Mouse (Mus musculus) central nervous system, embryonic 11.5 days (tissue): ENCODE results near the gene Yif1a. TPM values are rescaled to one million over a fixed set of nuclear protein-coding genes. Genes with fewer than 3 reads are reported as not detected.

ENCODE experiments used
- polyA plus RNA-seq: library from polyadenylated mRNA; depleted of rRNA; stranded (reverse); fragments of >200 nt; gene quantifications from 2 replicates; pipeline ENCODE4 v1.2.3, GENCODE M21; 2012; rRNA removed

Gene Yif1a
- 25.2 and 67.9 TPM in 2 replicates for polyA plus RNA-seq

DNA sequence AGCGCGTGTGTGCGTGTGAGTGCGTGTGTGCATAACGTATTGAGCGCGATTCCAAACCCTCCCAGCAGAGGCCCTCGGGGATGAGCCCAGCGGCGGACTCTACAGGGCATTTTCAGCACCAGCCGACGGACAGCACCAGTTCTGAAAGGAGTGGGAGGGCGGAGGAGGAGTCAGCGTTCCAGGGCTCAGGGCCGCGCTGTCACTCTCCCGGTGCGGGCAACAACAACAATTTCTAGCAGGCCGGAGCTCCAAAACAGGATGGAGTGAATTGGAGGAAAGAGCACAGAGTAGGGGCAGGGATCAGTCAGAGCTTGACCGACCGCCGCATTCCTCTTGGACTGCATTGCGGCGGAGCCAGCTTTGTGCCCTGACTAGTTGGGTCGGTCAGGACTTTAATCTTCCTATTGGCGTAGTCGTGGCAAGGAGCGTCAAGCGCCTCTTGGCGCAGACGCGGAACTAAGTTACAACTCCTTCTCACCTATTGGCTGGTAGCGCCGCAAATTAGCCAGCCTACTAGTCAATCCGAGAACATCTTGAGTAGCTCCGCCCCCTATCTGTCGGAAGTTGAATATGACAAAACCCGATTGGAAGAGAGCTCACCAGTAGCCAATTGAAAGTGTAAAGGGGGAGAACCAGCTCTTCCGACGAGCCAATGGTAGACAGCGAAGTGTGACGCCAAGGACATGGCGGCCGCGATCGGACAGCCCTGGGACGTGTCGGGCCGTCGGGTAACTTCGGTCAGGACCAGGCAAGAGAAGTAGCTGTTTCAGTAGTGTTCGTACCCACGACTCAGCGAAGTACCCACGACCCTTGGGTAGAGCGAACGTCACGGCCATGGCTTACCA lies at the start of gene Yif1a:
Yif1a (plus strand) TSS at position 655 of the 845 bp plus-strand sequence.

DNA sequence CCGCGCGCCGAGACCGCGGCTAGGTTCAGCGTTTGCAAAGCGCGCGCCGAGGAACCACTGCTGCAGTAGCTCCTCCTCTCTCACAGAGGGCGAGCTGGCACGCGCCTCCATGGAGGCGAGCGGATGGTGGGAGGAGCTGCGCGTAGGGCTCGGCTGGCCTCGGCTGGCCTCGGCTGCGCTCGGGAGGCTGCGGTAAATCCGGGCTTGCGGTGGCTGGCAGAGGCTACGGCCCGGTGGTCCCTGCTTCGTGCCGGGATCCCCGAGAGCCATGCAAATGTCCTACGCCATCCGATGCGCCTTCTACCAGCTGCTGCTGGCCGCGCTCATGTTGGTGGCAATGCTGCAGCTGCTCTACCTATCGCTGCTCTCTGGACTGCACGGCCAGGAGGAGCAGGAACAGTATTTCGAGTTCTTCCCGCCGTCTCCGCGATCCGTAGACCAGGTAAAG lies 49.6 kb upstream of the Yif1a start, which contains the start of the genes B4gat1 and AC124502.3:
B4gat1 (plus strand) TSS at position 118 of the 448 bp plus-strand sequence.
AC124502.3 (plus strand) TSS at position 183 of the 448 bp plus-strand sequence.

DNA sequence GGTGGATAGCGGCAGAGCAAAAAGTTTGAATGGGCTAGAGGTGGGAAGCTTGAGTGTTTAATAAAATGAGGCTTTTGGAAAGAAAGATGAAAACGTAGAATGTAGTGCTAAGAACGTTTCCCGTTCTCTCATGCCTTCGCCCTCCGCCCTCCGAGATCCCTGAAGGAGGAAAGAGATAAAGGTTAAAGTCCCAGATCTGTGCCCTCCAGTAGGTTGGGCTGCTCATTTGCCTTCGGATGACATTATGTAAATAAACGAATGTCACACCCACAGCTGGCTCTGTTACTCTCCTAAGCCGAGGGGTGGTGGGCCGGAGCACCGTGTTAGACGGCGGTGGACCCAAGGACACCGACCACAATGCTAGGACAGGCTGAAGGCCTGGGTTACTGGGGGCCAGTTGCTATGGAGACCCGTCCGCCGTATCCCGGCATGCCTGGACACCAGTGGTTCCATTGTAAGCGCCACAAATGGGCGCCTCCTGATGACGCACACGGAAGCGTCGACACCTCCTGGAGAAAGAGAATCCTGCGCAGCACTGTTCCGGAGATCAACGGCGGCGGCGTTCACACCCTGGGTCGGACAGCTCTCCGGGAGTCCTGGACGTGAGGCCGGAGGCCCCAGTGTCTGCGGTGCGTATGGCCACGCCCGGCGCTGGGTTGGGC lies 47.3 kb upstream of the Yif1a start, which contains the start of gene Brms1:
Brms1 (plus strand) TSS at position 493 of the 662 bp plus-strand sequence.

DNA sequence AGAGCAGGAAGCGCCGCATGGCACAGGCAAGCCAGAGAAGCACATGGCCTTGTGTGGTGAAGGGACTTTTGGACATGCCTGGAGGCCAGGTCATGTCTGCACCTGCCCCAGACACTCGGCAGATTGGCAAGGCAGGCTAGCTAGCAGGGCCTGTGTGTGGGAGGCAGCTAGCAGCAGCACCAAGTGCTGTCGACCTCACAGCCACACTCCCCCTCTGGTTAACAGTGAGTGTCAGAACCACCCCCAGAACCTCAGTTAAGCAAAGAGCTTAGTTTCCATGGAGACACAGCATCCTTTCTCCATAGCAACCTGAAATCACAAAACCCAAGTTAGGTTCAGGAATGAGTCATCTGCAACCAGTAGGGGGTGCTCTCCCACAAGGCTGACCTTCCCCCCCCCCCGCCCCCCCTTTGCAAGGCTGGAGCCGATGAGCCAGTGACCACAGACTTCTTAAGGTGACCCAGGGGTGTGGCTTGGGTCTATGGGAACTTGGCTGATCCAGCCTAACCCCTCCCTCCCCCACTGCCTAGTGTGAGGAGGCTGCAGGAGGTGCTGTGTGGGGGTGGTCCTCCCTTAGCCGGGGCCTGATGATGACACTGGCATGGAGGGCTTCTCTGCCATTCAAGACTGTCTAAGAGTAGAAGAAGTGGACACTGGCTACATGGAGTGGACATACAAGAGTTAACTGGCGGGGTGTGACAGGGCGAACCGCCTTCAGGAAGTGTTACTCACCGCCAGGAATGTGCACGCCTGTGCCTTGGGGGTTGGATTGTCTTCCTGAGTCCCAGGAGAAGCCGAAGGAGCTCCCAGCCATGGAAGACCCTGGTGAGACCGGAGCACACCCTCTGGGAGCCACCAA lies 38.1 kb upstream of the Yif1a start, which contains the start of gene Rin1:
Rin1 (plus strand) TSS at position 435 of the 859 bp plus-strand sequence.

DNA sequence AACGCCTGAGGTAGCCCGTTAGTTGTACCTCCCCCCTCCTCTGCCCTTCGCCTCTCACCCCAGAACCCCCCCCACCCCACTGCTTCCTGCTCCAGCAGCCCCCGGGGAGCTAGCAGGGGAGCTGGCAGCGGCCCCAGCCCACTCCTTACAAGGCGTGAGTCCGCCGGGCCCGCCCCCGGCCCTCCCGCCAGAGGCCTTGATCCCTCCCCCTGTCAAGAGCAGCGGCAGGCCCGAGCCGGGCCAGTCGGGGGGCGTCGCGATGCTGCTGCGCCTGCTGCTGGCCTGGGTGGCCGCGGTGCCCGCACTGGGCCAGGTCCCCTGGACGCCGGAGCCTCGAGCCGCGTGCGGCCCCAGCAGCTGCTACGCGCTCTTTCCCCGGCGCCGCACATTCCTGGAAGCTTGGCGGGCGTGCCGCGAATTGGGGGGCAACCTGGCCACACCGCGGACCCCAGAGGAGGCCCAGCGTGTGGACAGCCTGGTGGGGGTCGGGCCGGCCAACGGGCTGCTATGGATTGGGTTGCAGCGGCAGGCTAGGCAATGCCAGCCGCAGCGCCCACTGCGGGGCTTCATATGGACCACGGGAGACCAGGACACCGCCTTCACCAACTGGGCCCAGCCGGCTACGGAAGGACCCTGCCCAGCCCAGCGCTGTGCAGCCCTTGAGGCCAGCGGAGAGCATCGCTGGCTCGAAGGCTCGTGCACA lies 20.3 kb upstream of the Yif1a start, which contains the start of gene Cd248:
Cd248 (plus strand) TSS at position 212 of the 703 bp plus-strand sequence.

DNA sequence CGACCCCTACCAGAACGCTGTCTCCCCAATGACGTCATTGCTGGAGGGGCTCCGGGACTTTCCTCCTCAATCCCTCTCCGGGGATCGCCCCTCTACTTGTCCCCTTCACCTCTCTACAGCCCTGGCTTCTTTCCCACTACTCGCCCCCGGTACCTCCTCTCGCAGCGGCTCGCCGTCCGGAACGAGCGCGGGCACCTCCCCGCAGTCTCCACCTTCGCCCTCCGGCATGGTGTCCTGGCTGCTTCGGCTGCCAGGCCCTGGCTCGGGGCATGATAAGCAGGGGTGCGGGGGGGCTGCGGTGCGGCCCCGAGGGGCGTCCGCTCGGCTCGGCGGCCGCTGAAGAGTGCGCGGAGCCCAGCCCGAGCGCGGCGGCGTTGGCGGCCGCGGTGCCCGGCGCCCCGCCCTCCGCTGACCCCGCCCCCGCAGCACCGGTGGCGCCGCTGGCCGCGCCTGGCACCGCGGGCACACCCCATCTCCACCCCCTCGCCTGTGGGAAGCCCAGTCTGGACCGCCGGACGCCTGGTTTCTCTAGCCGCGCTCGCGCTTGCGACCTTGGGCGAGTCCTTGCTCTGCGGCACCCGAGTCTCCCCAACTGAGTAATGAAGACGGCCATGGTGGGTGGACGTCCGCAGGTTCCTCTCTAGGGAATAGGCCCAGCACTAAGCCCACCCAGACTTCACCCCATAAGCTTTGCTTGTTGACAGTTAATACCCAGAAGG lies 3.0 kb upstream of the Yif1a start, which contains the start of gene Tmem151a:
Tmem151a (minus strand) TSS at position 387 of the 719 bp plus-strand sequence.

DNA sequence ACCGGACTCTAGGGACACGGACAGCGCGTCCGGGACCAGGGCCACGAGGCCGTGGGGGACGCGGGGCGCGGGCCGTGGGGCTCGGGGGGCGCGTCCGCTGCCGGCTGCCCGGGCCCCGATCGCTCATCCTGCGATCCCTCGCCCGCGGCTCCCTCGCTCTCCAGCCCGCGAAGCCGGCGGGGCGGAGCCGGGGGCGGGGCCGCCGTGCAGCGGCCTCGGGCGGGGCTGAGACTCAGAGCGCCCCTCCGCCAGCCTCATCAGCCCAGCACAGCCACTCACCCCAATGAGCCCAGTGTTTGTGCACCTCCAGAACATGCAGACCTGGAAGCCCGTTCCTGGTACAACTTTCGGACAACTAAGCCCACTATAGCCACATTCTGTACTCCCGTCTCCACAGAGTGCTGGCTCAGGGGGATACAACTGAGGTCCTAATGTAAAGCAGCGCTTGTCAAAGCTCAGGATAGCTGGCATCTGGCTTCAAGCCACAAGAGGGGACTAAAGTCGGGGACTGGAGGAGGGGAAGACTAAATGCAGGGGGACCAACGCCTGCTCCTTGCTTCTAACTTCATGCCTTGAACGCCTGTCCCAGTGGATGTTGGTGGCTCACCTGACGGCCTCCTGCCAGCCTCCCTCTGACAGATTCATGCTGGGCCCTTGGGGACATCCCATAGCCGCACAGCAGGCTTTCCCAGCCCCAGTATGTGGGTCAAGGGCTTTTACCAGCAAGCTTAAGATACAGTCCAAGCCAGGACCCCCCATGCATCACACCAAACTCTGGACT lies 10.2 kb downstream of the Yif1a start, which contains the start of gene Cnih2:
Cnih2 (minus strand) TSS at position 159 of the 781 bp plus-strand sequence.

DNA sequence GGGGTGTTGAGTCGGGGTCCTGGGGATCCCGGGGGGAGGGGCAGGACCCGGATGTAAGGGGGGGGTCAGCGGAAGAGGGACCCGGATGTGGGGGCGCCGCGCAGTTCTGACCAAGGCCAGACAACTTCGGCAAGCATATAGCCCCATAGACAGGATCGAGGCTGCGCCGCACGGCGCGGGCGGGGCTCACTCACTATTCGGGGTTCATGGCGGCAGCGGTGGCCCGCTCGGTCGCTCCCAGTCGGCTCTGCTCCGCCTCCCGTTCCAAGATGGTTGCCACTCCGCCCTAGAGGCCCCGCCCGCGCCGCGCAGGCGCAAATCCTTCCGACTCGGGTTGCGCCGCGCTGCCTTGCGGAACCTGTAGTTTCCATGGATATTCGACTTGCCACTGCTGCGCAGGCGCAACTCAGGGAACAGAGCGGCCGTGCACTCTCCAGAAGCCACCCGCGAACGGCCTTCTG lies 18.4 kb downstream of the Yif1a start, which contains the start of gene Rab1b:
Rab1b (minus strand) TSS at position 342 of the 461 bp plus-strand sequence.

DNA sequence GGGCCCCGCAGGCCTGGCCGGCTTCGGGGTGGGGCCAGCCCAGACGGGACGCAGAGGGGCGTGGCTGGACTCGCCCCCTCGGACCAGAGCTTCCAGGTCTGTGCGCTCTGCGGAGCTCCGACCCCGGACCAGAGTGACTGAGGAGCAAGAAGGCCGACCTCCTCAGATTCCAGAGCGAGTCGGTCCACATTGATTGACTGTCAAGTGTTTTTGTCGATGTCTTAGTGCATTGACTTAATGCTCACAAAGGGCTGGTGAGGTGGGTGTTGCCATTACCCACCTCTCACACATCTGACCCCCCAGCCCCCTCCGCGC lies 30.0 kb downstream of the Yif1a start, which contains the start of gene Klc2:
Klc2 (minus strand) TSS at position 177 of the 315 bp plus-strand sequence.

Other genes starting within 250 kb of the Yif1a start
- gene Ccs, start 249.2 kb upstream of the Yif1a start, polyA plus RNA-seq = 49.6 and 64.8 TPM in 2 replicates
- 0.10 and 0.13 TPM in 2 replicates for gene Ccdc87, start 249.2 kb upstream of the Yif1a start, polyA plus RNA-seq
- 27.4 and 31.9 TPM in 2 replicates for gene Ctsf, start 233.4 kb upstream of the Yif1a start, polyA plus RNA-seq
- 1.1 and 2.8 TPM in 2 replicates for gene Actn3, start 210.6 kb upstream of the Yif1a start, polyA plus RNA-seq
- gene Zdhhc24, start 209.9 kb upstream of the Yif1a start, polyA plus RNA-seq = 22.3 and 22.5 TPM in 2 replicates
- gene Bbs1, start 181.9 kb upstream of the Yif1a start, polyA plus RNA-seq = 12.7 and 16.0 TPM in 2 replicates
- gene Dpp3, start 160.3 kb upstream of the Yif1a start, polyA plus RNA-seq = 113 and 134 TPM in 2 replicates
- gene Peli3, start 145.4 kb upstream of the Yif1a start, polyA plus RNA-seq = 2.4 and 2.7 TPM in 2 replicates
- gene Mrpl11, start 126.4 kb upstream of the Yif1a start, polyA plus RNA-seq = 94.4 and 104 TPM in 2 replicates
- gene Npas4, start 98.2 kb upstream of the Yif1a start, polyA plus RNA-seq = 0.66 and 1.3 TPM in 2 replicates
- 7.1 and 13.2 TPM in 2 replicates for gene Slc29a2, start 64.7 kb upstream of the Yif1a start, polyA plus RNA-seq
- gene B4gat1, start 49.7 kb upstream of the Yif1a start, polyA plus RNA-seq = 19.0 and 22.3 TPM in 2 replicates
- gene AC124502.3, start 49.6 kb upstream of the Yif1a start, polyA plus RNA-seq = 1.8 and 1.9 TPM in 2 replicates
- 46.4 and 78.8 TPM in 2 replicates for gene Brms1, start 47.2 kb upstream of the Yif1a start, polyA plus RNA-seq
- gene Rin1, start 38.1 kb upstream of the Yif1a start, polyA plus RNA-seq = 2.9 and 3.7 TPM in 2 replicates
- 24.5 and 32.1 TPM in 2 replicates for gene Cd248, start 20.5 kb upstream of the Yif1a start, polyA plus RNA-seq
- 1.3 and 1.4 TPM in 2 replicates for gene Tmem151a, start 3.0 kb upstream of the Yif1a start, polyA plus RNA-seq
- 68.3 and 72.8 TPM in 2 replicates for gene Cnih2, start 10.0 kb downstream of the Yif1a start, polyA plus RNA-seq
- 130 and 168 TPM in 2 replicates for gene Rab1b, start 18.5 kb downstream of the Yif1a start, polyA plus RNA-seq
- 60.5 and 71.9 TPM in 2 replicates for gene Klc2, start 30.0 kb downstream of the Yif1a start, polyA plus RNA-seq
- gene Pacs1, start 184.6 kb downstream of the Yif1a start, polyA plus RNA-seq = 20.7 and 31.9 TPM in 2 replicates
- 215 and 289 TPM in 2 replicates for gene Sf3b2, start 206.9 kb downstream of the Yif1a start, polyA plus RNA-seq
- gene Gal3st3, start 209.8 kb downstream of the Yif1a start, polyA plus RNA-seq = 11.0 and 14.5 TPM in 2 replicates
- gene Catsper1, start 247.2 kb downstream of the Yif1a start, polyA plus RNA-seq = not detected in 2 replicates